Mouse (Mus musculus) G1E (cell line): ENCODE measurements around the gene Sdccag8.

Experiments
- CTCF ChIP-seq: IDR thresholded peaks from 2 replicates; pipeline ENCODE4 v1.5.1; 2012; ENCODE audit warnings: low read depth, low read length, inconsistent platforms, mixed read lengths
- GATA1 ChIP-seq: IDR thresholded peaks from 2 replicates; pipeline ENCODE4 v1.6.1; 2012; ENCODE audit warnings: borderline replicate concordance, low read length, inconsistent platforms, mixed read lengths
- GATA2 ChIP-seq: IDR thresholded peaks from 2 replicates; pipeline ENCODE4 v1.6.1; 2012; ENCODE audit warnings: low read depth, low read length, inconsistent platforms, borderline replicate concordance
- POLR2AphosphoS5 ChIP-seq: IDR thresholded peaks from 2 replicates; pipeline ENCODE4 v1.6.1; 2012; ENCODE audit warnings: low read depth, low read length, inconsistent platforms; ENCODE audit not compliant: insufficient replicate concordance

DNA sequence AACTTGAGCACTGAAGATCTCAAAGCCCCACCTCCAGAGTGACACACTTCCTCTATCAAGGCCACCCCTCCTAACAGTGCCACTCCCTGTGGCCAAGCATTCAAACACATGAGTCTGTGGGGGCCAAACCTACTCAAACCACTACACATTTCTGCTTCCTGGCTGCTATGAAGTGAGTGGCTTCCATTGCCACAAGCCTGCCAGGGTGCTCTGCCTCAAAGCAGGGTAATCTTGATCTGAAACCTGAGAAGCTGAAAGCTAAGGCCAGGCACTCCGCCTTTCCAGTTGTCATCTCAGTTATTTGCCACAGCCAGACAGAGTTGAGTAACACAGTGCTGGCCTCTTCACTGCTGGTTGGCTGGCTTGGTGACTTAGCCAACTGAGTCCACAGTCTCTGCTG is 194.3 kb downstream of the Sdccag8 start:
- TF ChIP-seq CTCF (no peak), GATA1 (no peak), POLR2AphosphoS5 (no peak), GATA2 (no peak)
